Mouse (Mus musculus) cerebellum, adult 2 months (tissue): ENCODE results near the gene Fgfr2.

Experiments
- CTCF ChIP-seq: fragments of 200-500 bp; IDR thresholded peaks from 2 replicates; pipeline ENCODE4 v1.5.1; 2011; ENCODE audit warnings: low read depth, mild to moderate bottlenecking, control low read depth, low read length, moderate library complexity, borderline replicate concordance; ENCODE audit not compliant: insufficient read depth
- POLR2A ChIP-seq: fragments of 200-500 bp; IDR thresholded peaks from 2 replicates; pipeline ENCODE4 v1.6.1; 2011; ENCODE audit warnings: low read length, control low read depth, borderline replicate concordance; ENCODE audit not compliant: insufficient read depth

GRCm38 (mm10) chr7:130785923-130786575 lies 2337.1 kb downstream of the Fgfr2 start:
- TF ChIP-seq POLR2A (no peak), CTCF (no peak)
